ENCODE assay signal across 8 mouse cellular contexts in genomic region chr15:102257202-102258075, GRCm38 (mm10). TPM values are rescaled to one million over a fixed set of nuclear protein-coding genes. Genes with fewer than 3 reads are reported as not detected.
A peak's percentile ranks its signal among the peaks of the same experiment; 100 is the strongest.
DNase-seq lines count a peak whose midpoint lies in the region; ATAC-seq and TF ChIP-seq lines count a peak whose summit lies in the region.

Gene Rarg (minus strand): TSS chr15:102257517.

- H3K27ac ChIP-seq in left cerebral cortex, adult 2 months = peak within 1 kb of the TSS; percentile 89
- H3K27ac ChIP-seq in forebrain, embryonic 12.5 days = 0 out of 2 replicates have a peak within 1 kb of the TSS, but pooled peaks have one; percentile 47
- 0 out of 2 replicates have a peak within 1 kb of the TSS, but pooled peaks have one; percentile 42 for H3K27ac ChIP-seq in hindbrain, embryonic 11.5 days (ENCODE audit: low read depth, low read length)
- H3K27ac ChIP-seq in midbrain, embryonic 11.5 days (ENCODE audit: low read depth, low read length) = no peak within 1 kb of the TSS

- TF ChIP-seq CTCF in left cerebral cortex, adult 2 months (IDR thresholded peaks at IDR 0.05) = no peak

- peaks cover 65% of the 10 kb centered on the region for H3K27me3 ChIP-seq in forebrain, embryonic 12.5 days
- peaks cover 36% of the 10 kb centered on the region for H3K27me3 ChIP-seq in hindbrain, embryonic 11.5 days (ENCODE audit: control insufficient read depth, insufficient read depth, low read length)
- H3K27me3 ChIP-seq in midbrain, embryonic 11.5 days (ENCODE audit: control insufficient read depth, insufficient read depth, low read length) = peaks cover 34% of the 10 kb centered on the region

- no peaks in the 10 kb centered on the region for H3K9me3 ChIP-seq in forebrain, embryonic 12.5 days
- H3K9me3 ChIP-seq in hindbrain, embryonic 11.5 days (ENCODE audit: control insufficient read depth, low read length) = no peaks in the 10 kb centered on the region
- no peaks in the 10 kb centered on the region for H3K9me3 ChIP-seq in midbrain, embryonic 11.5 days (ENCODE audit: control insufficient read depth, low read length)

- peak within 1 kb of the TSS; percentile 75 for H3K4me3 ChIP-seq in left cerebral cortex, adult 2 months
- H3K4me3 ChIP-seq in forebrain, embryonic 12.5 days (replicated peaks) = peak within 1 kb of the TSS; percentile 57
- peak within 1 kb of the TSS; percentile 49 for H3K4me3 ChIP-seq in hindbrain, embryonic 11.5 days (ENCODE audit: low read depth, low read length)
- peak within 1 kb of the TSS; percentile 49 for H3K4me3 ChIP-seq in midbrain, embryonic 11.5 days (ENCODE audit: low read depth, low read length)

- H3K4me2 ChIP-seq in forebrain, embryonic 12.5 days = peak within 1 kb of the TSS; percentile 97
- H3K4me2 ChIP-seq in hindbrain, embryonic 11.5 days (replicated peaks; ENCODE audit: low read depth, low read length) = peak within 1 kb of the TSS; percentile 85
- H3K4me2 ChIP-seq in midbrain, embryonic 11.5 days = peak within 1 kb of the TSS; percentile 74

- H3K36me3 ChIP-seq in forebrain, embryonic 12.5 days (replicated peaks) = no peaks in the 10 kb centered on the region
- no peaks in the 10 kb centered on the region for H3K36me3 ChIP-seq in hindbrain, embryonic 11.5 days (ENCODE audit: control insufficient read depth, insufficient read depth, low read length)
- no peaks in the 10 kb centered on the region for H3K36me3 ChIP-seq in midbrain, embryonic 11.5 days (ENCODE audit: control insufficient read depth, insufficient read depth, low read length)

- peak; percentile 41; the same call in 1 of the 2 replicates for ATAC-seq in forebrain, embryonic 12.5 days (ENCODE audit: low FRiP score)
- peak; percentile 33; the same call in 1 of the 2 replicates for ATAC-seq in hindbrain, embryonic 11.5 days (ENCODE audit: low FRiP score)
- ATAC-seq in midbrain, embryonic 11.5 days (ENCODE audit: low FRiP score) = peak; percentile 63; the same call in 1 of the 2 replicates

- intact Hi-C loops in left cerebral cortex, adult 2 months (cut with DNase I) = loop anchor here (1.0 kb wide), 1 partner anchor 22 kb away; the partner anchor contains the start of gene Mfsd5
- intact Hi-C loops in left cerebral cortex, postnatal 14 days (cut with DNase I) = no loop called here
- intact Hi-C loops in left cerebral cortex, postnatal 4 days (cut with DNase I) = no loop called here

- H3K9ac ChIP-seq in forebrain, embryonic 12.5 days = peak within 1 kb of the TSS; percentile 77
- H3K9ac ChIP-seq in hindbrain, embryonic 11.5 days (ENCODE audit: low read depth, low read length) = peak within 1 kb of the TSS; percentile 66
- H3K9ac ChIP-seq in midbrain, embryonic 11.5 days (ENCODE audit: low read length) = peak within 1 kb of the TSS; percentile 63

- WGBS in forebrain, embryonic 12.5 days = under 1% methylated on average over 41 of the region's 46 CpGs
- WGBS in hindbrain, embryonic 11.5 days = 1% methylated on average over 40 of the region's 46 CpGs
- WGBS in midbrain, embryonic 11.5 days = under 1% methylated on average over 35 of the region's 46 CpGs

- peaks cover 25% of the 10 kb centered on the region for H3K4me1 ChIP-seq in forebrain, embryonic 12.5 days
- peaks cover 8% of the 10 kb centered on the region for H3K4me1 ChIP-seq in hindbrain, embryonic 11.5 days (replicated peaks; ENCODE audit: control insufficient read depth, insufficient read depth, low read length)
- H3K4me1 ChIP-seq in midbrain, embryonic 11.5 days (ENCODE audit: control insufficient read depth, insufficient read depth, low read length) = peaks cover 16% of the 10 kb centered on the region

- no peak for DNase-seq in left cerebral cortex, adult 2 months (ENCODE audit: extremely low spot score in 1 of 2, low spot score in 2 of 2)
- no peak for DNase-seq in left cerebral cortex, postnatal 14 days (ENCODE audit: low spot score in 2 of 2)
- peak; percentile 74 for DNase-seq in adrenal gland, postnatal 14 days
- DNase-seq in hindbrain, embryonic 11.5 days (ENCODE audit: low spot score) = peak; percentile 55
- no peak for DNase-seq in left cerebral cortex, postnatal 4 days
- DNase-seq in midbrain, embryonic 11.5 days (ENCODE audit: low spot score, missing footprints) = peak; percentile 92
- DNase-seq in spleen, adult 12 weeks (ENCODE audit: low spot score) = no peak

RNA-seq across cellular contexts. Expression of gene Rarg, which starts in this region (rescaled TPM):
- total RNA-seq in left cerebral cortex, adult 2 months (2021) = 10 to 100 TPM; 13.8 to 17.1 TPM
- total RNA-seq in left cerebral cortex, postnatal 14 days (2021) = 1 to 10 TPM; 8.3 to 9.4 TPM
- 25.5 and 27.8 TPM in 2 replicates for total RNA-seq in adrenal gland, postnatal 14 days (2021)
- 13.1 and 16.7 TPM in 2 replicates for polyA plus RNA-seq in forebrain, embryonic 12.5 days (2016; fragmentation: Nextera tagmentation; extraction: Ambion mirVana)
- 20.3 and 21.7 TPM in 2 replicates for polyA plus RNA-seq in hindbrain, embryonic 11.5 days (2014; fragmentation: Nextera tagmentation; extraction: Ambion mirVana)
- total RNA-seq in left cerebral cortex, postnatal 4 days (2021) = 10 to 100 TPM; 15.9 to 16.9 TPM
- 10.1 and 10.5 TPM in 2 replicates for polyA plus RNA-seq in midbrain, embryonic 11.5 days (2014; fragmentation: Nextera tagmentation; extraction: Ambion mirVana)

Comparison
In these comparisons a context has a peak if more than half of its experiments do, and no peak if none do; other contexts are left out.
1. DNase-seq: peak in adrenal gland, postnatal 14 days (single experiment), hindbrain, embryonic 11.5 days (single experiment) and midbrain, embryonic 11.5 days (single experiment); none in left cerebral cortex, adult 2 months (0 of 2), left cerebral cortex, postnatal 14 days (0 of 2), left cerebral cortex, postnatal 4 days (single experiment) and spleen, adult 12 weeks (single experiment).
2. Peak in every context shown above with its lines, with median percentiles within 50 percentile points of each other: H3K4me3 ChIP-seq, ATAC-seq, H3K4me2 ChIP-seq and H3K9ac ChIP-seq.